Mouse (Mus musculus) adrenal gland, adult (tissue): Measurements from ENCODE around the gene Setd1b.
A peak's percentile ranks its signal among the peaks of the same experiment; 100 is the strongest.

ENCODE experiments used
- DNase-seq, 2 experiments: peaks; one replicate each; pipeline ENCODE4 v3.0.0; 2022 to 2023; ENCODE audit warnings: low spot score in 1 of 2; ENCODE audit not compliant: inconsistent age in 2 of 2

The Setd1b gene

GRCm38 (mm10) chr5:123127031-123127430, 15.0 kb upstream of the Setd1b start:
- DNase-seq: no peak

- peak; percentile 15 to 46 for DNase-seq
Observed at GRCm38 (mm10) chr5:123128426-123129169, 13.4 kb upstream of the Setd1b start.

- no peak for DNase-seq
Observed at GRCm38 (mm10) chr5:123129170-123129757, 12.7 kb upstream of the Setd1b start.

GRCm38 (mm10) chr5:123130030-123130813, 11.8 kb upstream of the Setd1b start:
- DNase-seq: no peak

- peak in 1 of 2 experiments; percentile 16 for DNase-seq
Observed at GRCm38 (mm10) chr5:123130814-123131148, 11.2 kb upstream of the Setd1b start.

- peak; percentile 90 to 94 for DNase-seq
Observed at GRCm38 (mm10) chr5:123132308-123133071, 9.5 kb upstream of the Setd1b start, which contains the start of gene Rhof. Gene Rhof (minus strand): TSS chr5:123132692.

- DNase-seq: peak; percentile 89 to 98
Observed at GRCm38 (mm10) chr5:123133083-123133783, 8.8 kb upstream of the Setd1b start.

GRCm38 (mm10) chr5:123133784-123134143, 8.2 kb upstream of the Setd1b start:
- peak in 1 of 2 experiments; percentile 55 for DNase-seq

- DNase-seq: peak; percentile 70 to 84
Observed at GRCm38 (mm10) chr5:123134186-123134874, 7.7 kb upstream of the Setd1b start.

- DNase-seq: no peak
Observed at GRCm38 (mm10) chr5:123134875-123135382, 7.1 kb upstream of the Setd1b start.

- peak; percentile 97 to 98 for DNase-seq
Observed at GRCm38 (mm10) chr5:123135471-123136360, 6.3 kb upstream of the Setd1b start.

- peak; percentile 96 to 97 for DNase-seq
Observed at GRCm38 (mm10) chr5:123136361-123137043, 5.5 kb upstream of the Setd1b start.

- peak; percentile 91 to 96 for DNase-seq
Observed at GRCm38 (mm10) chr5:123137044-123137909, 4.7 kb upstream of the Setd1b start.

GRCm38 (mm10) chr5:123137910-123138229, 4.1 kb upstream of the Setd1b start:
- no peak for DNase-seq

- DNase-seq: peak; percentile 91 to 94
Observed at GRCm38 (mm10) chr5:123138230-123138911, 3.6 kb upstream of the Setd1b start.

GRCm38 (mm10) chr5:123138953-123139721, 2.9 kb upstream of the Setd1b start:
- peak; percentile 92 to 96 for DNase-seq
